Mouse (Mus musculus) midbrain, embryonic 15.5 days (tissue): ENCODE measurements at regions not wholly inside any gene's neighbourhood (a gene's known extent, or its start where the extent isn't known, plus 50 kb on each side); places are given as distances from the start of the nearest gene placed in this dataset.
"Not testable (repeated sequence)": the region's sequence is repeated elsewhere in the genome, so short reads cannot be mapped to it uniquely, and the experiment has no call there.

Source experiments
- ATAC-seq: fragments of 200-750 bp; cut with Nextera tagmentation; replicated peaks from 2 replicates; pipeline ENCODE4 v1.8.0; 2017; ENCODE audit warnings: moderate TSS enrichment
- H3K27ac ChIP-seq: fragments of 300-500 bp; sonication (generic); 2 replicates; pipeline ENCODE4 v1.5.1; 2015; ENCODE audit warnings: mild to moderate bottlenecking, inconsistent platforms
- H3K27me3 ChIP-seq: fragments of 300-500 bp; sonication (generic); replicated peaks from 2 replicates; pipeline ENCODE4 v1.6.1; 2015; ENCODE audit warnings: inconsistent platforms
- H3K36me3 ChIP-seq: fragments of 300-500 bp; sonication (generic); replicated peaks from 2 replicates; pipeline ENCODE4 v1.6.1; 2015; ENCODE audit warnings: inconsistent platforms
- H3K4me1 ChIP-seq: fragments of 300-500 bp; sonication (generic); 2 replicates; pipeline ENCODE4 v1.6.1; 2015; ENCODE audit warnings: inconsistent platforms
- H3K4me2 ChIP-seq: fragments of 300-500 bp; sonication (generic); 2 replicates; pipeline ENCODE4 v1.6.1; 2015; ENCODE audit warnings: inconsistent platforms, mild to moderate bottlenecking, moderate library complexity
- H3K4me3 ChIP-seq: fragments of 300-500 bp; sonication (generic); 2 replicates; pipeline ENCODE4 v1.5.1; 2015; ENCODE audit warnings: mild to moderate bottlenecking, inconsistent platforms
- H3K9ac ChIP-seq: fragments of 300-500 bp; sonication (generic); 2 replicates; pipeline ENCODE4 v1.6.1; 2015; ENCODE audit warnings: mild to moderate bottlenecking, inconsistent platforms
- H3K9me3 ChIP-seq: fragments of 300-500 bp; sonication (generic); 2 replicates; pipeline ENCODE4 v1.6.1; 2016; ENCODE audit warnings: inconsistent platforms
- WGBS: fragments of 180-500 bp; shearing (Covaris S2); methylation state at CpG from one replicate; pipeline ENCODE4 v1.1.7; 2015; ENCODE audit warnings: mixed read lengths; 5-methylcytosine and 5-hydroxymethylcytosine counted together

GRCm38 (mm10) chr2:100918122-100918521 lies 706.4 kb upstream of the Rag2 start:
- H3K27me3 ChIP-seq = no peaks in the 10 kb centered on the region
- no peak for ATAC-seq
- H3K4me2 ChIP-seq = no peak overlapping the region
- no peaks in the 10 kb centered on the region for H3K36me3 ChIP-seq
- WGBS = 79% methylated on average over 3 of the region's 3 CpGs
- H3K27ac ChIP-seq = no peak overlapping the region
- no peaks in the 10 kb centered on the region for H3K9me3 ChIP-seq
- no peak overlapping the region for H3K9ac ChIP-seq
- H3K4me3 ChIP-seq = no peak overlapping the region
- H3K4me1 ChIP-seq = no peaks in the 10 kb centered on the region

GRCm38 (mm10) chr2:100919537-100920212 lies 704.8 kb upstream of the Rag2 start:
- Histone ChIP-seq H3K4me2 (no peak overlapping the region), H3K9me3 (no peaks in the 10 kb centered on the region), H3K4me3 (no peak overlapping the region), H3K27me3 (no peaks in the 10 kb centered on the region), H3K36me3 (no peaks in the 10 kb centered on the region), H3K9ac (no peak overlapping the region), H3K27ac (no peak overlapping the region), H3K4me1 (no peaks in the 10 kb centered on the region)
- WGBS = 85% methylated on average over 1 of the region's 1 CpGs
- no peak for ATAC-seq

GRCm38 (mm10) chr2:100948632-100949031 lies 675.9 kb upstream of the Rag2 start:
- H3K9ac ChIP-seq, H3K4me2 ChIP-seq, ATAC-seq, H3K9me3 ChIP-seq, H3K27me3 ChIP-seq, H3K27ac ChIP-seq, H3K4me3 ChIP-seq, H3K36me3 ChIP-seq, H3K4me1 ChIP-seq: not testable (repeated sequence)
- WGBS = 47% methylated on average over 3 of the region's 3 CpGs

GRCm38 (mm10) chr2:100959412-100959811 lies 665.1 kb upstream of the Rag2 start:
- no peak for ATAC-seq
- H3K4me2 ChIP-seq = no peak overlapping the region
- no peak overlapping the region for H3K27ac ChIP-seq
- no peaks in the 10 kb centered on the region for H3K27me3 ChIP-seq
- H3K36me3 ChIP-seq = no peaks in the 10 kb centered on the region
- no peaks in the 10 kb centered on the region for H3K9me3 ChIP-seq
- no peaks in the 10 kb centered on the region for H3K4me1 ChIP-seq
- H3K4me3 ChIP-seq = no peak overlapping the region
- no peak overlapping the region for H3K9ac ChIP-seq
- 90% methylated on average over 1 of the region's 1 CpGs for WGBS

GRCm38 (mm10) chr2:100964584-100964983 lies 659.9 kb upstream of the Rag2 start:
- Histone ChIP-seq H3K36me3 (no peaks in the 10 kb centered on the region), H3K4me1 (no peaks in the 10 kb centered on the region), H3K27ac (no peak overlapping the region), H3K4me3 (no peak overlapping the region), H3K27me3 (no peaks in the 10 kb centered on the region), H3K9ac (no peak overlapping the region), H3K9me3 (no peaks in the 10 kb centered on the region), H3K4me2 (no peak overlapping the region)
- no peak for ATAC-seq
- WGBS = 88% methylated on average over 2 of the region's 2 CpGs

GRCm38 (mm10) chr2:100977202-100977601 lies 647.3 kb upstream of the Rag2 start:
- Histone ChIP-seq H3K9ac (no peak overlapping the region), H3K36me3 (no peaks in the 10 kb centered on the region), H3K9me3 (no peaks in the 10 kb centered on the region), H3K4me3 (no peak overlapping the region), H3K4me2 (no peak overlapping the region), H3K27ac (no peak overlapping the region), H3K27me3 (no peaks in the 10 kb centered on the region), H3K4me1 (no peaks in the 10 kb centered on the region)
- no peak for ATAC-seq

- Histone ChIP-seq H3K9me3 (no peaks in the 10 kb centered on the region), H3K9ac (no peak overlapping the region), H3K36me3 (no peaks in the 10 kb centered on the region), H3K4me1 (no peaks in the 10 kb centered on the region), H3K4me2 (no peak overlapping the region), H3K27me3 (no peaks in the 10 kb centered on the region), H3K27ac (no peak overlapping the region), H3K4me3 (no peak overlapping the region)
- no peak for ATAC-seq
- WGBS = 76% methylated on average over 1 of the region's 1 CpGs
Observed at GRCm38 (mm10) chr2:100982362-100982761, 642.2 kb upstream of the Rag2 start.

GRCm38 (mm10) chr2:101015353-101015752 lies 609.2 kb upstream of the Rag2 start:
- H3K4me1 ChIP-seq = no peaks in the 10 kb centered on the region
- H3K9me3 ChIP-seq = no peaks in the 10 kb centered on the region
- H3K27me3 ChIP-seq = no peaks in the 10 kb centered on the region
- H3K4me3 ChIP-seq = no peak overlapping the region
- H3K4me2 ChIP-seq = no peak overlapping the region
- no peak overlapping the region for H3K27ac ChIP-seq
- no peak for ATAC-seq
- 98% methylated on average over 3 of the region's 3 CpGs for WGBS
- no peaks in the 10 kb centered on the region for H3K36me3 ChIP-seq
- no peak overlapping the region for H3K9ac ChIP-seq

GRCm38 (mm10) chr2:101019384-101019783 lies 605.1 kb upstream of the Rag2 start:
- no peak overlapping the region for H3K9ac ChIP-seq
- H3K36me3 ChIP-seq = no peaks in the 10 kb centered on the region
- no peak overlapping the region for H3K27ac ChIP-seq
- ATAC-seq = no peak
- no peaks in the 10 kb centered on the region for H3K9me3 ChIP-seq
- 94% methylated on average over 2 of the region's 2 CpGs for WGBS
- H3K4me3 ChIP-seq = no peak overlapping the region
- H3K4me2 ChIP-seq = no peak overlapping the region
- no peaks in the 10 kb centered on the region for H3K27me3 ChIP-seq
- H3K4me1 ChIP-seq = no peaks in the 10 kb centered on the region

- H3K9me3 ChIP-seq = no peaks in the 10 kb centered on the region
- ATAC-seq = no peak
Observed at GRCm38 (mm10) chr2:101021515-101021914, 603.0 kb upstream of the Rag2 start.

GRCm38 (mm10) chr2:101043050-101043449 lies 581.5 kb upstream of the Rag2 start:
- no peak overlapping the region for H3K27ac ChIP-seq
- H3K36me3 ChIP-seq = no peaks in the 10 kb centered on the region
- H3K9ac ChIP-seq = no peak overlapping the region
- H3K4me3 ChIP-seq = no peak overlapping the region
- H3K4me2 ChIP-seq = no peak overlapping the region
- WGBS = 78% methylated on average over 3 of the region's 3 CpGs
- H3K9me3 ChIP-seq = no peaks in the 10 kb centered on the region
- H3K4me1 ChIP-seq = no peaks in the 10 kb centered on the region
- no peak for ATAC-seq
- no peaks in the 10 kb centered on the region for H3K27me3 ChIP-seq

More at GRCm38 (mm10) chr2:101021515-101021914, 603.0 kb upstream of the Rag2 start:
- Histone ChIP-seq H3K4me2 (no peak overlapping the region), H3K27ac (no peak overlapping the region), H3K4me3 (no peak overlapping the region), H3K27me3 (no peaks in the 10 kb centered on the region), H3K36me3 (no peaks in the 10 kb centered on the region), H3K9ac (no peak overlapping the region), H3K4me1 (no peaks in the 10 kb centered on the region)
- 86% methylated on average over 2 of the region's 2 CpGs for WGBS

GRCm38 (mm10) chr2:101062939-101063338 lies 561.6 kb upstream of the Rag2 start:
- H3K4me3 ChIP-seq = no peak overlapping the region
- no peaks in the 10 kb centered on the region for H3K9me3 ChIP-seq
- no peak overlapping the region for H3K27ac ChIP-seq
- H3K4me2 ChIP-seq = no peak overlapping the region
- H3K9ac ChIP-seq = no peak overlapping the region
- ATAC-seq = no peak
- no peaks in the 10 kb centered on the region for H3K27me3 ChIP-seq
- WGBS = 80% methylated on average over 4 of the region's 4 CpGs
- no peaks in the 10 kb centered on the region for H3K36me3 ChIP-seq
- H3K4me1 ChIP-seq = no peaks in the 10 kb centered on the region

- no peak overlapping the region for H3K9ac ChIP-seq
- H3K36me3 ChIP-seq = no peaks in the 10 kb centered on the region
- H3K4me3 ChIP-seq = no peak overlapping the region
- no peaks in the 10 kb centered on the region for H3K9me3 ChIP-seq
- no peaks in the 10 kb centered on the region for H3K4me1 ChIP-seq
- no peaks in the 10 kb centered on the region for H3K27me3 ChIP-seq
- ATAC-seq = no peak
- H3K4me2 ChIP-seq = no peak overlapping the region
- H3K27ac ChIP-seq = no peak overlapping the region
Observed at GRCm38 (mm10) chr2:101074990-101075389, 549.5 kb upstream of the Rag2 start.
